Mouse (Mus musculus) forebrain, postnatal 0 days (tissue): ENCODE results near the gene E130208F15Rik. TPM values are rescaled to one million over a fixed set of nuclear protein-coding genes. Genes with fewer than 3 reads are reported as not detected.

Experiments used
- ATAC-seq: fragments of 200-750 bp; cut with Nextera tagmentation; 2 replicates; pipeline ENCODE4 v1.8.0; 2017; ENCODE audit warnings: mild to moderate bottlenecking, moderate library complexity
- DNase-seq: peaks from one replicate; pipeline ENCODE4 v3.0.0-alpha.2; 2015
- H3K27ac ChIP-seq: fragments of 300-500 bp; sonication (generic); 2 replicates; pipeline ENCODE4 v1.5.1; 2014; ENCODE audit warnings: low read depth, mild to moderate bottlenecking, antibody characterized with exemption, low read length, moderate library complexity, mixed read lengths
- H3K27me3 ChIP-seq: fragments of 300-500 bp; sonication (generic); 2 replicates; pipeline ENCODE4 v1.6.1; 2014; ENCODE audit warnings: mild to moderate bottlenecking, low read length, mixed read lengths; ENCODE audit not compliant: insufficient read depth
- H3K36me3 ChIP-seq: fragments of 300-500 bp; sonication (generic); 2 replicates; pipeline ENCODE4 v1.6.1; 2014; ENCODE audit warnings: mild to moderate bottlenecking, moderate library complexity; ENCODE audit not compliant: insufficient read depth
- H3K4me1 ChIP-seq: fragments of 300-500 bp; sonication (generic); 2 replicates; pipeline ENCODE4 v1.6.1; 2014; ENCODE audit warnings: antibody characterized with exemption; ENCODE audit not compliant: insufficient read depth
- H3K4me2 ChIP-seq: fragments of 300-500 bp; sonication (generic); 2 replicates; pipeline ENCODE4 v1.6.1; 2014; ENCODE audit warnings: low read depth, mild to moderate bottlenecking, moderate library complexity
- H3K4me3 ChIP-seq: fragments of 300-500 bp; sonication (generic); 2 replicates; pipeline ENCODE4 v1.5.1; 2014; ENCODE audit warnings: low read depth, low read length, mixed read lengths
- H3K9ac ChIP-seq: fragments of 300-500 bp; sonication (generic); 2 replicates; pipeline ENCODE4 v1.6.1; 2014; ENCODE audit warnings: mild to moderate bottlenecking
- H3K9me3 ChIP-seq: fragments of 300-500 bp; sonication (generic); 2 replicates; pipeline ENCODE4 v1.6.1; 2016; ENCODE audit warnings: low read length
- CTCF ChIP-seq: sonication (generic); IDR thresholded peaks from 2 replicates; pipeline ENCODE4 v1.5.1; 2016; ENCODE audit warnings: antibody characterized with exemption, control low read depth, low read depth
- WGBS: fragments of 180-500 bp; shearing (Covaris S2); extraction: QIAGEN DNeasy Blood & Tissue Kit; methylation state at CpG from one replicate; pipeline ENCODE4 v1.1.7; 2014; 5-methylcytosine and 5-hydroxymethylcytosine counted together
- polyA plus RNA-seq: library from polyadenylated mRNA; unstranded; fragments of >200 nt; fragmentation: Nextera tagmentation; extraction: Ambion mirVana; gene quantifications from 2 replicates; pipeline ENCODE4 v1.2.1, GENCODE M21; 2015
- total RNA-seq: library from RNA; depleted of rRNA; stranded (reverse); fragments of >200 nt; gene quantifications from 2 replicates; pipeline ENCODE4 v1.2.3, GENCODE M21; 2014

Gene E130208F15Rik
- total and polyA plus RNA-seq, 2 experiments from 2014 or later, result 0.31 to 0.52 TPM

GRCm38 (mm10) chr7:30324300-30324944 is 2.9 kb downstream of the E130208F15Rik start:
- 86% methylated on average over 5 of the region's 5 CpGs for WGBS
- no peaks in the 10 kb centered on the region for H3K9me3 ChIP-seq
- DNase-seq (no peak), ATAC-seq (no peak)
- H3K4me2 ChIP-seq, result no peak overlapping the region
- no peak for TF ChIP-seq CTCF
- H3K36me3 ChIP-seq, result no peaks in the 10 kb centered on the region
- H3K27ac ChIP-seq, result no peak overlapping the region
- H3K27me3 ChIP-seq, result no peaks in the 10 kb centered on the region
- H3K9ac ChIP-seq, result no peak overlapping the region
- H3K4me3 ChIP-seq, result no peak overlapping the region
- peaks cover 7% of the 10 kb centered on the region for H3K4me1 ChIP-seq

GRCm38 (mm10) chr7:30325364-30325763 is 3.8 kb downstream of the E130208F15Rik start:
- DNase-seq (no peak), ATAC-seq (no peak)
- H3K27ac ChIP-seq, result no peak overlapping the region
- no peaks in the 10 kb centered on the region for H3K36me3 ChIP-seq
- WGBS, result 49% methylated on average over 2 of the region's 2 CpGs
- H3K27me3 ChIP-seq, result no peaks in the 10 kb centered on the region
- H3K9ac ChIP-seq, result no peak overlapping the region
- no peaks in the 10 kb centered on the region for H3K9me3 ChIP-seq
- H3K4me1 ChIP-seq, result peaks cover 7% of the 10 kb centered on the region
- H3K4me2 ChIP-seq, result no peak overlapping the region
- no peak overlapping the region for H3K4me3 ChIP-seq
- peak; percentile 67 for TF ChIP-seq CTCF

- TF ChIP-seq CTCF, result no peak
- Histone ChIP-seq H3K9ac (no peak overlapping the region), H3K36me3 (no peaks in the 10 kb centered on the region), H3K4me1 (peaks cover under 1% of the 10 kb centered on the region), H3K4me3 (no peak overlapping the region), H3K27me3 (no peaks in the 10 kb centered on the region), H3K4me2 (no peak overlapping the region), H3K9me3 (no peaks in the 10 kb centered on the region), H3K27ac (no peak overlapping the region)
- DNase-seq, result no peak
- no peak for ATAC-seq
Observed at GRCm38 (mm10) chr7:30326427-30326826, 4.9 kb downstream of the E130208F15Rik start.

DNA sequence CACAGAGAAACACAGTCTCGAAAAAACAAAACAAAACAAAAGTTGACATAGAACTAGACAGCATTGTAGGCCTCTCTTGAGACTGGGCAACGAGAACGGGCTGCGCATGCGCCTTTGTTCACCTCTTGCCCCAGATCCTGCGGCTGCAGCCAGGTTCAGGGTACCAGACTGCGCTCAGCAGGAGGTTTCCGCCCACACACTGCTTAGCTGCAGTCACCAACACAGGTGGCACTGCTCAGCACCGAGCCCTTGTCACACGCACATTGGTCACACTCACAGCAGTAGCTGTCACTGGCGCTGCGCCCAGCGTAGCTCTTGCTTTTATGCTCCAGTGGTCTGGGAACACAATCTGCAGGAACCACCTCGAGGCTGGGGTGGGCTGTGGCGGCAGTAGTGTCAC is 5.6 kb downstream of the E130208F15Rik start:
- WGBS, result 55% methylated on average over 15 of the region's 15 CpGs
- ATAC-seq (no peak), DNase-seq (no peak)
- peaks cover 3% of the 10 kb centered on the region for H3K4me1 ChIP-seq
- H3K9me3 ChIP-seq, result no peaks in the 10 kb centered on the region
- H3K27ac ChIP-seq, result no peak overlapping the region
- no peak overlapping the region for H3K4me2 ChIP-seq
- no peak for TF ChIP-seq CTCF
- H3K36me3 ChIP-seq, result no peaks in the 10 kb centered on the region
- no peak overlapping the region for H3K9ac ChIP-seq
- no peaks in the 10 kb centered on the region for H3K27me3 ChIP-seq
- H3K4me3 ChIP-seq, result no peak overlapping the region

DNA sequence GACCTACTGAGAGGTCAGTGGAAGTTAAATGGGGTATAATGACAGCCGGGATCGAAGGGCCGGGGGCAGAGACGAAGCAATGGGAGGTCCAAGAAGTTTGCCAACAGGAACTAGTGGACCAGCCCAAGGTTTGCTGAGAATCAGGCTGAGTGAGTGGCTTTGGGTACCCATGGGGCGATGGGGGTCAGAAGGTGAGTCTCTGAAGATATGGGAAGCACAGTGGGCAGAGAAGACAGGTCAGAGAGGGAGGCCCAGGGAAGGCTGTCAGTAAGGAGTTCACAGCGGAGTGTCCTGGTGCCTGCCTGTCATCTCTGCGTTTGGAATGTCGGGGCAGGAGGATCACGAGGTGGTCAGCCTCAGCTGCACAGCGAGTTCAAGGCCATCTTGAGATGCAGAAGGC is 6.8 kb downstream of the E130208F15Rik start:
- Histone ChIP-seq H3K36me3 (no peaks in the 10 kb centered on the region), H3K4me1 (peaks cover 3% of the 10 kb centered on the region; the same call in 1 of the 2 replicates), H3K4me2 (no peak overlapping the region), H3K9me3 (no peaks in the 10 kb centered on the region), H3K9ac (no peak overlapping the region), H3K4me3 (no peak overlapping the region), H3K27me3 (no peaks in the 10 kb centered on the region), H3K27ac (no peak overlapping the region)
- no peak for TF ChIP-seq CTCF
- DNase-seq (no peak), ATAC-seq (no peak)
- WGBS, result 53% methylated on average over 10 of the region's 10 CpGs

- H3K36me3 ChIP-seq, result no peaks in the 10 kb centered on the region
- TF ChIP-seq CTCF, result peak; percentile 92
- no peaks in the 10 kb centered on the region for H3K9me3 ChIP-seq
- peak; percentile 96 for ATAC-seq
- H3K27ac ChIP-seq, result peak overlapping the region; percentile 54; the same call in 1 of the 2 replicates
- H3K27me3 ChIP-seq, result no peaks in the 10 kb centered on the region
- H3K9ac ChIP-seq, result peak overlapping the region; percentile 25; the same call in 1 of the 2 replicates
- H3K4me2 ChIP-seq, result peak overlapping the region; percentile 40
- peak; percentile 96 for DNase-seq
- peak overlapping the region; percentile 23 for H3K4me3 ChIP-seq
- 3% methylated on average over 13 of the region's 13 CpGs for WGBS
- peaks cover 7% of the 10 kb centered on the region for H3K4me1 ChIP-seq
Observed at GRCm38 (mm10) chr7:30331887-30332286, 10.3 kb downstream of the E130208F15Rik start.

DNA sequence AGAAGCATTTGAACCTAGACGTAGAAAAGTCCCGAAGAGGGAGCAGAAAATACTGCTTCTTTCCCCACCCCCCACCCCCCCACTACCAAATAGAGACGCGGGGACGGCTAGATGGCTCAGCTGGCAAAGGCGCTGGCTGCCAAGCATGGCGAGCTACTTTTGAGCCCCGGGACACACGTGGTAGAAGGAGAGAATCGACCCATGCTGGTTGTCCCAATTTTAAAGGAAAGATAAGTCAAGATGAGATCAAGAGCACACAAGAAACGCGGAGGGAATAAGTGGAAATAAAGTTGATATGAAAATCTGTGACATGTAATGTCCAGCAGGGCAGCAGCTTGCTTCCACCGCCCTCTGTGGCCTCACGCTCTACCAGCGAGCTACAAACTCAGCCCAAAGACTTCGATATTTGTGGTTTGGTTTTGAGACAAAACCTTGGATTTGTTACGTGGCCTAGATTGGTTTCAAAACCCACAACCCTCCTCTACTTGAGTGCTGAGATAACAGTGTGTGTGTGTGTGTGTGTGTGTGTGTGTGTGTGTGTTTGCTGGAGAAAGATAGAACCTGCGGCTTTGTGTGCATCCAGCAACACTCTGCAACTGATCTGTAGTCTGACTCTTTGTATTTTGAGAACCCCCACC is 11.2 kb downstream of the E130208F15Rik start:
- Histone ChIP-seq H3K27me3 (no peaks in the 10 kb centered on the region), H3K4me1 (peaks cover 7% of the 10 kb centered on the region), H3K9me3 (no peaks in the 10 kb centered on the region), H3K4me3 (no peak overlapping the region; the same call in 1 of the 2 replicates), H3K9ac (no peak overlapping the region), H3K27ac (no peak overlapping the region), H3K36me3 (no peaks in the 10 kb centered on the region), H3K4me2 (peak overlapping the region; percentile 40; the same call in 1 of the 2 replicates)
- WGBS, result 61% methylated on average over 18 of the region's 18 CpGs
- DNase-seq, result no peak
- no peak for TF ChIP-seq CTCF
- ATAC-seq, result no peak
